Mouse (Mus musculus) lung, postnatal 0 days (tissue): ENCODE measurements around the gene Rrp7a. TPM values are rescaled to one million over a fixed set of nuclear protein-coding genes. Genes with fewer than 3 reads are reported as not detected.
A peak's percentile ranks its signal among the peaks of the same experiment; 100 is the strongest.

Experiments used
- ATAC-seq: fragments of 200-750 bp; cut with Nextera tagmentation; 2 replicates; pipeline ENCODE4 v1.8.0; 2017; ENCODE audit warnings: moderate library complexity
- DNase-seq: peaks from one replicate; pipeline ENCODE4 v3.0.0-alpha.2; 2016; ENCODE audit warnings: low spot score
- H3K27ac ChIP-seq: fragments of 300-500 bp; sonication (generic); 2 replicates; pipeline ENCODE4 v1.5.1; 2014; ENCODE audit warnings: antibody characterized with exemption, mild to moderate bottlenecking, low read length, mixed read lengths
- H3K27me3 ChIP-seq: fragments of 300-500 bp; sonication (generic); replicated peaks from 2 replicates; pipeline ENCODE4 v1.6.1; 2014; ENCODE audit warnings: low read length, mixed read lengths; ENCODE audit not compliant: insufficient read depth
- H3K36me3 ChIP-seq: fragments of 300-500 bp; sonication (generic); 2 replicates; pipeline ENCODE4 v1.6.1; 2014; ENCODE audit warnings: low read length, mixed read lengths; ENCODE audit not compliant: insufficient read depth
- H3K4me1 ChIP-seq: fragments of 300-500 bp; sonication (generic); 2 replicates; pipeline ENCODE4 v1.6.1; 2014; ENCODE audit warnings: antibody characterized with exemption, low read depth, low read length, mixed read lengths; ENCODE audit not compliant: insufficient read depth
- H3K4me2 ChIP-seq: fragments of 300-500 bp; sonication (generic); replicated peaks from 2 replicates; pipeline ENCODE4 v1.6.1; 2014; ENCODE audit warnings: low read depth, mild to moderate bottlenecking, low read length, moderate library complexity, mixed read lengths
- H3K4me3 ChIP-seq: fragments of 300-500 bp; sonication (generic); 2 replicates; pipeline ENCODE4 v1.5.1; 2014; ENCODE audit warnings: low read depth, low read length
- H3K9ac ChIP-seq: fragments of 300-500 bp; sonication (generic); replicated peaks from 2 replicates; pipeline ENCODE4 v1.6.1; 2014; ENCODE audit warnings: low read depth, mild to moderate bottlenecking
- H3K9me3 ChIP-seq: fragments of 300-500 bp; sonication (generic); 2 replicates; pipeline ENCODE4 v1.6.1; 2016; ENCODE audit warnings: low read length, mixed read lengths
- CTCF ChIP-seq: IDR thresholded peaks from 2 replicates; pipeline ENCODE4 v1.5.1; 2016; ENCODE audit warnings: antibody characterized with exemption, mild to moderate bottlenecking
- EP300 ChIP-seq: IDR thresholded peaks from 2 replicates; pipeline ENCODE4 v1.6.1; 2016; ENCODE audit warnings: antibody characterized with exemption, mild to moderate bottlenecking, control low read depth
- WGBS: fragments of 180-500 bp; shearing (Covaris S2); extraction: QIAGEN DNeasy Blood & Tissue Kit; methylation state at CpG from one replicate; pipeline ENCODE4 v1.1.7; 2014; 5-methylcytosine and 5-hydroxymethylcytosine counted together
- polyA plus RNA-seq: library from polyadenylated mRNA; unstranded; fragments of >200 nt; fragmentation: Nextera tagmentation; extraction: Ambion mirVana; gene quantifications from 2 replicates; pipeline ENCODE4 v1.2.1, GENCODE M21; 2015

Rrp7a gene
- 38.2 and 40.2 TPM in 2 replicates for polyA plus RNA-seq

DNA sequence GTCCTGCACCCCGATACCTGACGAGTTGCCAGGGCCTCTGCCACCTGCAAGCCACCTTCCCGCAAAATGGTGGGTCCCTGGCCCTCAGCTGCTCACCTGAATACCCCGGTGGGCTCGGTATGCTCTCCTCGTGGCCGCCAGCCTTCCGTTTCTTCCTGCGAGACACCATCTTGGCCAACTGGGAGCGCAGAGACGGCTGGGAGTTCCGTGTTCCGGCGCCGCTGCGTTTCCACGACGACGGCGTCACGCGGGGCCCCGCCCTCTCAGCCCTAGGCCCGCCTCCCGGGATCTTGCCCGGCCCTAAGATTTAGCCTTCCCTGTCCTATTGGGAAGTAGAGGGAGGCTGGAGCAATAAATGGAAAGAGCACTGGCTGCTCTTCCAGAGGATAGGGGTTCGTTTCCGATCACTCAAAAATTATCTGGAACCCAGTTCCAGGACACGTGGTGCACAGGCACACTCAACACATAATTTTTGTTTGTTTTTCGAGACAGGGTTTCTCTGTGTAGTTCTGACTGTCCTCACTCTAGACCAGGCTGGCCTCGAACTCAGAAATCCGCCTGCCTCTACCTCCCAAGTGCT lies at the start of gene Rrp7a:
Gene Rrp7a, minus strand, starts transcription at position 236 of the 580 bp plus-strand sequence.
- DNase-seq (peak; percentile 92), ATAC-seq (peak; percentile 96)
- Histone ChIP-seq H3K36me3 (peaks cover 19% of the 10 kb centered on the region), H3K4me1 (peaks cover 4% of the 10 kb centered on the region; the same call in 1 of the 2 replicates), H3K9ac (peak within 1 kb of the TSS; percentile 58), H3K9me3 (no peaks in the 10 kb centered on the region), H3K27me3 (no peaks in the 10 kb centered on the region), H3K27ac (peak within 1 kb of the TSS; percentile 69), H3K4me2 (peak within 1 kb of the TSS; percentile 86), H3K4me3 (peak within 1 kb of the TSS; percentile 91)
- WGBS, result 7% methylated on average over 32 of the region's 32 CpGs
- TF ChIP-seq EP300, result no peak
- TF ChIP-seq CTCF, result no peak

DNA sequence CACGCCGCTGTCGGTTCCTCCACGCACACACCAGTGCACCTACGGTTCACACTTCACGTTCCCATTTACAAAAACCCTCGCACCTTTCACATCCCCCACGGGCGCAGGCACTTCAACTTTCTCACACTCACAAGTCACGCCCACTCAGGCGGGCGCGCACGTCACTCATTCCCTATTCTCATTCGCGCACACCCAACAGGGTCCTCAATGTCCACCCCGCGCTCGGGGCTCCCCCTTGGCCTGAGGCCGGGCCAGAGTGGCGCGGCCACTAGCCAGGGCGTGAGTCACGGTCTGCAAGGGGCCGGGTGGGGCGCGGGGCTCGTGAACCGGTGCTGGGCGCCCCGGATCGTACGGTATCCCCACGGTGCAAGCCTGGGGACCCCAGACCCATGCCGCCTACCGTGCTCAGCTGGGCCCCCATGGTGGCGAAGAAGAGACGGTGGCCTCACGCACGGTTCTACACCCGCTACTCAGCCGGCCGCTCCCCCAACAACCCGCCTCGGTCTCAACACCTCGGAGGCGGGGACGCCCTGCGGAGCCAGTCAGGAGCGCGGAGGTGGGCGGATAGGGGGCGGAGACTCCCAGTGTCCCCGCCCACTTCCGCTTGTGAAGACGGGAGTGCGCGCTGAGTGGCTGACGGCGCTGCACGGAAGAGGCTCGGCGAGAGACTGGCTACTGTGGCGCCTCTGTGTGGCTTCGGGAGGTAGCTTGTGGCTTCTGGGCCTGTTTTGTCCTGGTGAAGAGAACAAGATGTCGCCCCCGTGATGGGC lies 49.3 kb upstream of the Rrp7a start:
- Histone ChIP-seq H3K36me3 (no peaks in the 10 kb centered on the region), H3K27ac (peak overlapping the region; percentile 95), H3K4me2 (peak overlapping the region; percentile 81), H3K9me3 (no peaks in the 10 kb centered on the region), H3K9ac (peak overlapping the region; percentile 73), H3K4me1 (peaks cover 25% of the 10 kb centered on the region), H3K4me3 (peak overlapping the region; percentile 71), H3K27me3 (no peaks in the 10 kb centered on the region)
- DNase-seq (peak; percentile 98), ATAC-seq (peak; percentile 96)
- WGBS, result 3% methylated on average over 54 of the region's 67 CpGs
- TF ChIP-seq EP300 (no peak), CTCF (peak; percentile 69)

DNA sequence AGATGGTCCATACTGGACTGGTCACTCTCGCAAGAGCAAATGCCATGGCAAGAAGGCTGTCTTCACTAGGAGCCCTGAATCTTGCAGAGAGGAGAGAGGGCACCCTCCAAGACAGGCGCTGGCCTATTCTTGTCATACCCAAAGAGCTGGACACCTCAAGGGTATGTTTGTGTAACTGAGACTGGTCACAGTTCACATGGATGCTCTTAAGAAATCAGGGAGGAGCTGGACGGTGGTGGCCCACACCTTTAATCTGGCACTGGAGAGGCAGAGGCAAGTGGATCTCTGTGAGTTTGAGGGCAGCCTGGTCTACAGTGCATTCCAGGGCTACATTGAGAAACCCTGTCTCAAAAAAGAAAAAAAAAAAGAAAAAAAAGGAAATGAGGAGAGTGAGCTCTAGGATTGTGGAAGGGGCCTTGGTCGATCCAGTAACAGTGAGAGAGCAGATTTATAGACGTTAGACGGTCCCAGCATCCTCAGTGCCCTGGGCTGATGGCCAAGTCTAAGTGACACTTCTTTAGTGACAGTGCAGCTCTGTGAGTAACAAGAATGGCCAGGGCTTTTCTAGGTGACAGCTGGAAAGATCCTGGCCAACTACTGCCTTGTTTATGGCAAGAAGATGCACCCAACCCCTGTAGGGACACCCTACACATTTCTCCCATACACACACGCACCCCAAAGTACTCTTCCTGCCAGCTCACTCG lies 48.5 kb upstream of the Rrp7a start:
- no peaks in the 10 kb centered on the region for H3K27me3 ChIP-seq
- peak overlapping the region; percentile 73 for H3K9ac ChIP-seq
- peak overlapping the region; percentile 81 for H3K4me2 ChIP-seq
- H3K9me3 ChIP-seq, result no peaks in the 10 kb centered on the region
- TF ChIP-seq CTCF (no peak), EP300 (peak; percentile 43)
- H3K4me3 ChIP-seq, result peak overlapping the region; percentile 71
- peak overlapping the region; percentile 95 for H3K27ac ChIP-seq
- H3K4me1 ChIP-seq, result peaks cover 32% of the 10 kb centered on the region
- no peaks in the 10 kb centered on the region for H3K36me3 ChIP-seq
- ATAC-seq (no peak), DNase-seq (peak; percentile 51)
- WGBS, result 31% methylated on average over 8 of the region's 8 CpGs

DNA sequence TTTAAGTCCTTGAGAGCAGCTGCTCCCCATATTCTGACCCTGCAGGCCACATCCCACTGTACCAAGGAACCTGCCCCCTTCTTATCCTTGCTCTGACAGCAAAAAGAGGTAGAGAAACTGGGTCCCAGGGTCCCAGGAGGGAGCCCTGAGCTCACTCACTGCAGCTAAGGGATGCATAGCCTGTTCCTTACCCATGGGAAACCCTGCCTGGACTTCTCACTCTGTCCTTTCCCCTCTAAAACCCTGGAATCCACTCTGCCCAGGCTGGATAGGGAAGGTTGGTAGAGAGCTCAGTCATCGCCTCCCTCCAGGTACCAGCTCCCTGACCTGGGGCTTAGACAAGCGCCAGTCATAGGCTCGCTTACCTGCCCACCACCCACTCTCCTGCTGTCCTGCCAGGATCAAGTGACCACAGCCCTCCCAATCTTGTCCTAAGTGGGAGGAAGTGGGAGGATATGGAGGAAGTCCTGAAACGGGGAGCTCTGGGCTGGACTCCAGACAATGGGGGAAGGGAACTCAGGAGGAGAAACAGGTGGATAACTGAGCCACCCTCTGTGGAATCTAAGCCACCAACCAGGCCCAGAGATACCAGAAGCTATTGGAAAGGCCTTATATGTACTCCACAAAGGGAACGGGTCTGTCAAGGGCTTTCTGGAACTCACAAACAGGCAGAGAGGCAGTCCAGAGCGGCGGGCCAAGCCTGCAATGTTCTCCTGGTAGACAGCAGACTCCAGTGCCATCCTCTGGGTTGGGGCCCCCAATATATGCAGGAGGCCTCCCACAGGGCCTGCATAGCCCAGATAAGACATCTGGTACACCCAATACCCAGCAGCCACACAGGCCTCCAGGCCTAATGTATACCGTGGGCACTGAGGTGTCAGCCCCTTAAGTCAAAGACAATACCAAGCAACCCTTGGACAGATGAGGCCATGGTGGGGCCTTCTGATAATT lies 47.4 kb upstream of the Rrp7a start:
- Histone ChIP-seq H3K9ac (0 out of 2 replicates have a peak overlapping the region, but pooled peaks have one; percentile 5), H3K4me1 (peaks cover 37% of the 10 kb centered on the region)

DNA sequence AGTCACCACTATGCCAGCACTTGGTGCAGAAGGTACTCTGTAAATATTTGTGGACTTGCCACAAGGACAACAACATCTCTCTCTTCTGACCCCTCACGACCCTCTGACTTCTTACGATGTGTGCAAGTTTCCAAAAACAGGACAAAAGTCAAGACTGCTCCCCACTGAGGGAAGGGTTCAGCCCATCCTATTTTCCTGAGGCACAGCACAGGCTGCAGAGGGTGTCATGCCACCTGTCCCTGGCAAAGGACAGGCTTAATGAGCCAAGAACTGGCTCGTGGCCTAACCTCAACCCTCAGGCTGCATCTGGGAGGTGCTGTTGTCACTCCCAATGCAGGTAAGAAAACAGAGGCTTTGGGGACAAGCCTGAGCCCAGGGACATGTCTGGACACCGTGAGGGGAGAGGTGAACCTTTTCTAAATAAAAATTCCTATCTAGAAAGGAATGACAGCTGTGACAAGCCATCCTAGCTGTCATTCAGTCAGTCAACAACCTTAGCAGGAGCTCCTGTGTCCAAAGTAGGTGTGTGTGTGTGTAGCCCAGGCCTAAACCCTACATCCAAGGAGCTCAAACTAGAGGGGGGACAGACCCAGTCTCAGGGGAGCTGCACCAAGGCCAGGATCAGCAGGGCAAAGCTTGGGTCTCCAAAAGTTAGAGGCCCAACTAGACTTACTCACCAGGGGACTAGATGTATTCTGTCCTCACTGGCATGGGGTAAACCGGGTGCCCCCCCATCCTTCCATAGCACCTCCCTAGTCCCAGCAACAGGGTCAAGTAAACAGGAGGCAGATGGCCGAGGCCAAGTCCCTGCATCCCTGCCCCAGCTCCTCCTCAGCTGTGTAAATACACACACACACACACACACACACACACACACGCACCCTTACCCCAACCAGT lies 46.5 kb upstream of the Rrp7a start:
- WGBS, result 54% methylated on average over 7 of the region's 7 CpGs
- Histone ChIP-seq H3K4me3 (no peak overlapping the region; the same call in 1 of the 2 replicates), H3K4me2 (peak overlapping the region; percentile 81), H3K36me3 (no peaks in the 10 kb centered on the region), H3K9me3 (no peaks in the 10 kb centered on the region), H3K4me1 (peaks cover 37% of the 10 kb centered on the region), H3K27ac (peak overlapping the region; percentile 82), H3K9ac (no peak overlapping the region), H3K27me3 (no peaks in the 10 kb centered on the region)
- TF ChIP-seq CTCF, result no peak
- no peak for TF ChIP-seq EP300
- ATAC-seq (no peak), DNase-seq (peak; percentile 19)

More for the DNA sequence above, 47.4 kb upstream of the Rrp7a start:
- Histone ChIP-seq H3K27ac (peak overlapping the region; percentile 82), H3K27me3 (no peaks in the 10 kb centered on the region), H3K36me3 (no peaks in the 10 kb centered on the region), H3K9me3 (no peaks in the 10 kb centered on the region), H3K4me2 (peak overlapping the region; percentile 81), H3K4me3 (peak overlapping the region; percentile 14; the same call in 1 of the 2 replicates)
- TF ChIP-seq EP300 (no peak), CTCF (no peak)
- DNase-seq (peak; percentile 60), ATAC-seq (no peak)
- 56% methylated on average over 8 of the region's 8 CpGs for WGBS
